Mouse (Mus musculus): ENCODE results near the gene A930017K11Rik. TPM values are rescaled to one million over a fixed set of nuclear protein-coding genes. Genes with fewer than 3 reads are reported as not detected.

Gene A930017K11Rik
- total and polyA plus RNA-seq, 3 experiments, result not detected

DNA sequence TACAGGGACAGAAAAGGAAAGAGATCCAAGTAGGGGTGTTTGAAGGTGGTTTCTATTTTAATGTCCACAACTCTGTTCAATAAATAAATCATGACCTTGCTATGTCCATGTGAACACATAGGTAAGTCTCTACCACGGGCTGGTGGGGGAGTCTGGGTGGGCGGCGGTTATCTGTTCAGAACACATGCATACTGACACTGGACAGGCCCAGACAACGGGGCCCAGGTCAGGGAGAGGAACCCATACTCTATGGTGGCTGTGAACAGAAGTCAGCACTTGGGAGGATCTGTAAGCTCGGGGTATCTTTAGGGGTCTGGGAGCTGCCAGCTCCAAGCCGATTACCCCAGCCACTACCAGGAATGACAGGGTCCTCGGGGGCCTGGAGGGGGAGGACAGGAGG is 6.0 kb downstream of the A930017K11Rik start:
- no peak overlapping the region for H3K4me3 ChIP-seq (ENCODE audit: control insufficient read depth in 1 of 2, insufficient read depth in 1 of 2, low read depth in 2 of 2, low read length in 2 of 2)
- no peak overlapping the region for H3K9ac ChIP-seq (ENCODE audit: control insufficient read depth, low read depth, low read length, poor library complexity, severe bottlenecking)
- no peak overlapping the region for H3K27ac ChIP-seq (ENCODE audit: control insufficient read depth, low read depth, low read length)
- DNase-seq (ENCODE audit: low read depth, low spot score), result no peak
- TF ChIP-seq ELF1 (IDR thresholded peaks at IDR 0.05; ENCODE audit: low read depth, low read length) (no peak), TAL1 (IDR thresholded peaks at IDR 0.05; ENCODE audit: low read length) (0 out of 2 replicates have a peak, but pooled peaks have one; percentile 5), CTCF (IDR thresholded peaks at IDR 0.05 in 2 of 3, conservative IDR thresholded peaks at IDR 0.05 in 1 of 3; ENCODE audit: control insufficient read depth in 1 of 3, insufficient read depth in 1 of 3, low read depth in 2 of 3, low read length in 3 of 3, poor library complexity in 1 of 3, severe bottlenecking in 1 of 3) (no peak), CHD2 (IDR thresholded peaks at IDR 0.05; ENCODE audit: low read length) (no peak)
- peaks cover 0 to 13% of the 10 kb centered on the region in 2 experiments; a peak in 2 of 4 replicates for H3K36me3 ChIP-seq (ENCODE audit: control insufficient read depth in 1 of 2, insufficient read depth in 2 of 2, low read length in 2 of 2)
- H3K27me3 ChIP-seq (ENCODE audit: control insufficient read depth in 1 of 2, insufficient read depth in 2 of 2, low read length in 2 of 2), result no peaks in the 10 kb centered on the region
- peaks cover 8% of the 10 kb centered on the region for H3K79me2 ChIP-seq (ENCODE audit: control insufficient read depth, insufficient read depth, low read length, poor library complexity)
- H3K4me1 ChIP-seq (ENCODE audit: control insufficient read depth in 1 of 2, insufficient read depth in 2 of 2, low read length in 2 of 2), result peaks cover 10 to 24% of the 10 kb centered on the region in 2 experiments
- H3K9me3 ChIP-seq (replicated peaks; ENCODE audit: insufficient read depth, low read length), result no peaks in the 10 kb centered on the region

DNA sequence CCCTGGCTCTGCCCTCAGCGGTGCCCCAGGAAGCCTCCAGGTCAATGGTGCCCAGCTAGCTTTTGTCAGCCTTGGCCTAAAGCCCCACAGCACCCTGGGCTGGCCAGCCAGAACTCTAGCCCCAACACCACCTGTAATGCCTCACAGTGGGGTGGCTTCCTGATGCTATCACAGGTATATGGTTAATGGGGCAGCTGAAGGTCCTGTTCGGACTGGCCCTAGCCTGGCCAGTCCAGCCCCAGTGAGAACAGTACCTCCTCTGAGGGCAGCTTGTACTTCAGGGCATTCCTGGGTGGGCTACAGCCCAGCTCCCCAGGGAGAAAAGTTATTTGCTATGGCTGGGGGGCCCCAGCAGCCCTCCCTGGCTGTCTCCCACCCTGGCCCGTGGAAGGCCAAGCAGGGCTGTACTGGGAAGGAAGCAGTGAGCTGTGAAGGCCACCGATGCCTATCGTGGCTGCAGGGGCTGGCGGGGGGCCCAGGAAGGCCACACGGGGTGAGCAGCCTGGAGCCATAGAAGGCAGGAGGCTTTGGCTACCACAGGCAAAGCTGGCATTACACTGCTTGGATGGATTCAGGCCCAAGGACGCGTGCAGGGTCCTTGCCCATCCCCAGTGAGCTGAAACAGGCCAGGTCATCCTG is 6.7 kb downstream of the A930017K11Rik start:
- Histone ChIP-seq H3K36me3 (ENCODE audit: control insufficient read depth in 1 of 2, insufficient read depth in 2 of 2, low read length in 2 of 2) (peaks cover 0 to 17% of the 10 kb centered on the region in 2 experiments; a peak in 2 of 4 replicates), H3K9ac (ENCODE audit: control insufficient read depth, low read depth, low read length, poor library complexity, severe bottlenecking) (no peak overlapping the region), H3K27me3 (ENCODE audit: control insufficient read depth in 1 of 2, insufficient read depth in 2 of 2, low read length in 2 of 2) (no peaks in the 10 kb centered on the region), H3K27ac (ENCODE audit: control insufficient read depth, low read depth, low read length) (no peak overlapping the region), H3K9me3 (replicated peaks; ENCODE audit: insufficient read depth, low read length) (no peaks in the 10 kb centered on the region), H3K4me1 (ENCODE audit: control insufficient read depth in 1 of 2, insufficient read depth in 2 of 2, low read length in 2 of 2) (peaks cover 10 to 28% of the 10 kb centered on the region in 2 experiments), H3K4me3 (ENCODE audit: control insufficient read depth in 1 of 2, insufficient read depth in 1 of 2, low read depth in 2 of 2, low read length in 2 of 2) (no peak overlapping the region), H3K79me2 (ENCODE audit: control insufficient read depth, insufficient read depth, low read length, poor library complexity) (peaks cover 15% of the 10 kb centered on the region)
- no peak for TF ChIP-seq ZC3H11A (IDR thresholded peaks at IDR 0.05; ENCODE audit: low read depth, low read length)
- TF ChIP-seq BHLHE40 (IDR thresholded peaks at IDR 0.05; ENCODE audit: borderline replicate concordance, low read depth, low read length), result no peak
- TF ChIP-seq POLR2AphosphoS5 (IDR thresholded peaks at IDR 0.05; ENCODE audit: borderline replicate concordance, low read depth, low read length), result no peak
- no peak for TF ChIP-seq UBTF (IDR thresholded peaks at IDR 0.05; ENCODE audit: borderline replicate concordance, insufficient read depth, low read depth, low read length)
- no peak for TF ChIP-seq CHD2 (IDR thresholded peaks at IDR 0.05; ENCODE audit: low read length)
- TF ChIP-seq POLR2A (IDR thresholded peaks at IDR 0.05; ENCODE audit: control insufficient read depth in 1 of 2, insufficient read depth in 1 of 2, low read depth in 1 of 2, low read length in 2 of 2, poor library complexity in 1 of 2), result no peak
- no peak for TF ChIP-seq USF1 (IDR thresholded peaks at IDR 0.05; ENCODE audit: low read depth, low read length)
- no peak for TF ChIP-seq EP300 (IDR thresholded peaks at IDR 0.05; ENCODE audit: low read depth in 1 of 2, low read length in 2 of 2)
- TF ChIP-seq TCF12 (IDR thresholded peaks at IDR 0.05; ENCODE audit: low read depth, low read length), result no peak
- no peak for TF ChIP-seq SMC3 (IDR thresholded peaks at IDR 0.05; ENCODE audit: low read depth, low read length)
- TF ChIP-seq MEF2A (IDR thresholded peaks at IDR 0.05; ENCODE audit: extremely low read depth, insufficient replicate concordance, low read depth, low read length, poor library complexity, severe bottlenecking), result no peak
- no peak for TF ChIP-seq ETS1 (IDR thresholded peaks at IDR 0.05; ENCODE audit: low read depth, low read length)
- TF ChIP-seq NRF1 (IDR thresholded peaks at IDR 0.05; ENCODE audit: insufficient read depth, low read depth, low read length, poor library complexity, severe bottlenecking), result no peak
- no peak for TF ChIP-seq ELF1 (IDR thresholded peaks at IDR 0.05; ENCODE audit: low read depth, low read length)
- DNase-seq (ENCODE audit: low read depth, low spot score), result no peak

All from MEL (cell line).